Mouse (Mus musculus): ENCODE measurements around the gene Foxp1.

- TF ChIP-seq EP300 (IDR thresholded peaks at IDR 0.05; ENCODE audit: low read depth) (no peak), CTCF (IDR thresholded peaks at IDR 0.05; ENCODE audit: low read depth) (no peak)
These were observed 575.8 kb downstream of the Foxp1 start for GRCm38 (mm10) chr6:98946731-98947130.
